In genomic region chr5:150265005-150265404, GRCm38 (mm10) we compare ENCODE assay signal across 27 mouse cellular contexts.
DNase-seq lines count a peak whose midpoint lies in the region; ATAC-seq and TF ChIP-seq lines count a peak whose summit lies in the region.
"Had no signal": no experiment of that assay in that cellular context is flagged by ENCODE, and none has a peak within 500 bp of the region (broad histone marks: within the 10 kb centered on the region; RNA-seq: fewer than 3 reads in every experiment).

No protein-coding gene starts in this region.

- no peaks in the 10 kb centered on the region for H3K36me3 ChIP-seq in kidney, embryonic 16.5 days (ENCODE audit: insufficient read depth, low read length)
- no peaks in the 10 kb centered on the region for H3K36me3 ChIP-seq in limb, embryonic 11.5 days (ENCODE audit: control insufficient read depth, insufficient read depth, low read length)
- H3K36me3 ChIP-seq in limb, embryonic 10.5 days = no peaks in the 10 kb centered on the region
- H3K36me3 ChIP-seq in intestine, embryonic 16.5 days (ENCODE audit: control insufficient read depth, insufficient read depth, low read length) = no peaks in the 10 kb centered on the region
- no peaks in the 10 kb centered on the region for H3K36me3 ChIP-seq in small intestine, adult 2 months (ENCODE audit: control insufficient read depth, insufficient read depth, low read length)
- no peaks in the 10 kb centered on the region for H3K36me3 ChIP-seq in heart, embryonic 11.5 days (ENCODE audit: control insufficient read depth, insufficient read depth, low read length)
- H3K36me3 ChIP-seq: embryonic facial prominence, embryonic 10.5 days; embryonic facial prominence, embryonic 12.5 days; forebrain, embryonic 12.5 days; G1E had no signal

- H3K9ac ChIP-seq in kidney, embryonic 16.5 days (replicated peaks; ENCODE audit: low read length) = no peak overlapping the region
- H3K9ac ChIP-seq in limb, embryonic 11.5 days (ENCODE audit: low read length) = no peak overlapping the region
- no peak overlapping the region for H3K9ac ChIP-seq in intestine, embryonic 16.5 days (ENCODE audit: low read depth, low read length)
- no peak overlapping the region for H3K9ac ChIP-seq in heart, embryonic 11.5 days (ENCODE audit: low read depth, low read length)
- H3K9ac ChIP-seq: embryonic facial prominence, embryonic 12.5 days; forebrain, embryonic 12.5 days had no signal

- no peak overlapping the region for H3K4me2 ChIP-seq in kidney, embryonic 16.5 days (replicated peaks; ENCODE audit: low read depth, low read length)
- no peak overlapping the region for H3K4me2 ChIP-seq in limb, embryonic 11.5 days (ENCODE audit: low read depth, severe bottlenecking)
- no peak overlapping the region for H3K4me2 ChIP-seq in intestine, embryonic 16.5 days (ENCODE audit: low read depth, low read length)
- H3K4me2 ChIP-seq in heart, embryonic 11.5 days = no peak overlapping the region
- H3K4me2 ChIP-seq: embryonic facial prominence, embryonic 12.5 days; forebrain, embryonic 12.5 days had no signal

- no peak overlapping the region for H3K27ac ChIP-seq in kidney, embryonic 16.5 days (ENCODE audit: low read length)
- H3K27ac ChIP-seq in limb, embryonic 11.5 days (replicated peaks; ENCODE audit: low read depth, low read length) = no peak overlapping the region
- no peak overlapping the region for H3K27ac ChIP-seq in limb, embryonic 10.5 days
- no peak overlapping the region for H3K27ac ChIP-seq in intestine, embryonic 16.5 days (ENCODE audit: low read length)
- peak overlapping the region; percentile 83 for H3K27ac ChIP-seq in small intestine, adult 2 months (ENCODE audit: insufficient read depth, low read depth, low read length)
- no peak overlapping the region for H3K27ac ChIP-seq in heart, embryonic 11.5 days (ENCODE audit: low read depth, low read length)
- H3K27ac ChIP-seq: embryonic facial prominence, embryonic 10.5 days; embryonic facial prominence, embryonic 12.5 days; forebrain, embryonic 12.5 days had no signal

- H3K4me3 ChIP-seq in kidney, embryonic 16.5 days (ENCODE audit: low read length) = no peak overlapping the region
- H3K4me3 ChIP-seq in limb, embryonic 11.5 days (ENCODE audit: low read depth, low read length) = no peak overlapping the region
- no peak overlapping the region for H3K4me3 ChIP-seq in limb, embryonic 10.5 days
- H3K4me3 ChIP-seq in intestine, embryonic 16.5 days (ENCODE audit: low read length) = no peak overlapping the region
- no peak overlapping the region for H3K4me3 ChIP-seq in small intestine, adult 2 months (ENCODE audit: low read depth, low read length)
- H3K4me3 ChIP-seq in heart, embryonic 11.5 days (ENCODE audit: low read depth, low read length) = no peak overlapping the region
- H3K4me3 ChIP-seq: embryonic facial prominence, embryonic 10.5 days; embryonic facial prominence, embryonic 12.5 days; forebrain, embryonic 12.5 days had no signal

- TF ChIP-seq CTCF in small intestine, adult 2 months (IDR thresholded peaks at IDR 0.05; ENCODE audit: extremely low read depth, insufficient read length, insufficient replicate concordance, low read depth, low read length) = no peak

- no peaks in the 10 kb centered on the region for H3K27me3 ChIP-seq in kidney, embryonic 16.5 days (ENCODE audit: insufficient read depth, low read length)
- H3K27me3 ChIP-seq in limb, embryonic 11.5 days (ENCODE audit: control insufficient read depth, insufficient read depth, low read length) = no peaks in the 10 kb centered on the region
- no peaks in the 10 kb centered on the region for H3K27me3 ChIP-seq in limb, embryonic 10.5 days (ENCODE audit: low read depth, poor library complexity, severe bottlenecking)
- no peaks in the 10 kb centered on the region for H3K27me3 ChIP-seq in intestine, embryonic 16.5 days (replicated peaks; ENCODE audit: control insufficient read depth, insufficient read depth, low read length)
- no peaks in the 10 kb centered on the region for H3K27me3 ChIP-seq in small intestine, adult 2 months (ENCODE audit: control insufficient read depth, insufficient read depth, low read length)
- no peaks in the 10 kb centered on the region for H3K27me3 ChIP-seq in heart, embryonic 11.5 days (ENCODE audit: control insufficient read depth, insufficient read depth, low read length)
- H3K27me3 ChIP-seq: CH12.LX; forebrain, embryonic 12.5 days; Patski had no signal

- peaks cover 29% of the 10 kb centered on the region for H3K4me1 ChIP-seq in kidney, embryonic 16.5 days (ENCODE audit: insufficient read depth, low read length)
- no peaks in the 10 kb centered on the region for H3K4me1 ChIP-seq in limb, embryonic 11.5 days (ENCODE audit: control insufficient read depth, insufficient read depth, low read length)
- H3K4me1 ChIP-seq in limb, embryonic 10.5 days = peaks cover 33% of the 10 kb centered on the region
- peaks cover 30% of the 10 kb centered on the region for H3K4me1 ChIP-seq in intestine, embryonic 16.5 days (ENCODE audit: control insufficient read depth, insufficient read depth, low read length)
- H3K4me1 ChIP-seq in small intestine, adult 2 months (ENCODE audit: control insufficient read depth, insufficient read depth, insufficient read length, low read length) = peaks cover 12% of the 10 kb centered on the region
- H3K4me1 ChIP-seq in heart, embryonic 11.5 days (ENCODE audit: control insufficient read depth, insufficient read depth, low read length) = peaks cover 5% of the 10 kb centered on the region

- no peak for DNase-seq in kidney, postnatal 14 days
- DNase-seq in limb, embryonic 11.5 days (ENCODE audit: low spot score) = peak; percentile 18
- DNase-seq in limb, embryonic 10.5 days (ENCODE audit: low spot score) = no peak
- no peak for DNase-seq in cerebellum, postnatal 36 days
- DNase-seq: adrenal gland, adult 2 months; adrenal gland, postnatal 10 days; adrenal gland, postnatal 25 days; B cell, adult 2 months; cerebellum, adult 11 months; cerebellum, adult 18-20 months; cerebellum, adult 8-10 months; cerebellum, adult 9-11 months; cerebellum, postnatal 14 days had no signal

- no peaks in the 10 kb centered on the region; the same call in 1 of the 2 replicates for H3K9me3 ChIP-seq in kidney, embryonic 16.5 days (ENCODE audit: low read length)
- no peaks in the 10 kb centered on the region for H3K9me3 ChIP-seq in limb, embryonic 11.5 days (ENCODE audit: control insufficient read depth, low read length)
- no peaks in the 10 kb centered on the region for H3K9me3 ChIP-seq in limb, embryonic 10.5 days (replicated peaks)
- H3K9me3 ChIP-seq in intestine, embryonic 16.5 days (ENCODE audit: control insufficient read depth, low read length) = no peaks in the 10 kb centered on the region
- no peaks in the 10 kb centered on the region for H3K9me3 ChIP-seq in heart, embryonic 11.5 days (replicated peaks; ENCODE audit: control insufficient read depth, low read length)
- H3K9me3 ChIP-seq: embryonic facial prominence, embryonic 12.5 days; forebrain, embryonic 12.5 days had no signal

- 0 out of 2 replicates have a peak, but pooled peaks have one; percentile 39 for ATAC-seq in kidney, embryonic 16.5 days (ENCODE audit: low FRiP score, low TSS enrichment)
- ATAC-seq in limb, embryonic 11.5 days (ENCODE audit: insufficient number of reproducible peaks, low FRiP score, low TSS enrichment, low read depth) = no peak
- ATAC-seq in intestine, embryonic 16.5 days = peak; percentile 47
- no peak for ATAC-seq in heart, embryonic 11.5 days (replicated peaks; ENCODE audit: insufficient number of reproducible peaks, low FRiP score, low TSS enrichment)
- ATAC-seq: activated CD4-positive, CD25-positive, alpha-beta regulatory T cell, adult 4 months; CD4-positive, CD25-positive, alpha-beta regulatory T cell, adult 4 months; forebrain, embryonic 14.5 days; forebrain, embryonic 16.5 days; Patski had no signal

- WGBS in kidney, embryonic 16.5 days = 41% methylated on average over 1 of the region's 1 CpGs
- WGBS in limb, embryonic 11.5 days = 48% methylated on average over 1 of the region's 1 CpGs
- 39% methylated on average over 1 of the region's 1 CpGs for WGBS in limb, embryonic 10.5 days
- WGBS in intestine, embryonic 16.5 days = 49% methylated on average over 1 of the region's 1 CpGs
- WGBS in small intestine, adult 2 months = 14% methylated on average over 1 of the region's 1 CpGs
- 66% methylated on average over 1 of the region's 1 CpGs for WGBS in heart, embryonic 11.5 days (ENCODE audit: insufficient replicate concordance)

- TF ChIP-seq POLR2A in small intestine, adult 2 months (IDR thresholded peaks at IDR 0.05; ENCODE audit: low read depth, low read length) = no peak

Comparison
In these comparisons a context has a peak if more than half of its experiments do, and no peak if none do; other contexts are left out.
1. ATAC-seq: peak in kidney, embryonic 16.5 days (single experiment) and intestine, embryonic 16.5 days (single experiment); none in limb, embryonic 11.5 days (single experiment) and heart, embryonic 11.5 days (single experiment).